Comparison of ENCODE assay signal across 8 mouse cellular contexts in genomic region chr11:117135457-117136290, GRCm38 (mm10). TPM values are rescaled to one million over a fixed set of nuclear protein-coding genes. Genes with fewer than 3 reads are reported as not detected.
DNase-seq lines count a peak whose midpoint lies in the region; ATAC-seq and TF ChIP-seq lines count a peak whose summit lies in the region.
"Had no signal": no experiment of that assay in that cellular context is flagged by ENCODE, and none has a peak within 500 bp of the region (broad histone marks: within the 10 kb centered on the region; RNA-seq: fewer than 3 reads in every experiment).

No protein-coding gene starts in this region.

- no peak overlapping the region for H3K4me3 ChIP-seq in lung, embryonic 16.5 days (ENCODE audit: low read length)
- no peak overlapping the region for H3K4me3 ChIP-seq in forebrain, embryonic 13.5 days
- H3K4me3 ChIP-seq in intestine, embryonic 14.5 days (ENCODE audit: low read depth, low read length): no peak overlapping the region
- no peak overlapping the region for H3K4me3 ChIP-seq in small intestine, adult 2 months (ENCODE audit: low read depth, low read length)

- WGBS in lung, embryonic 16.5 days: 35% methylated on average over 17 of the region's 17 CpGs
- 18% methylated on average over 17 of the region's 17 CpGs for WGBS in forebrain, embryonic 13.5 days
- 37% methylated on average over 17 of the region's 17 CpGs for WGBS in intestine, embryonic 14.5 days
- WGBS in small intestine, adult 2 months: 63% methylated on average over 17 of the region's 17 CpGs

- no peaks in the 10 kb centered on the region for H3K36me3 ChIP-seq in lung, embryonic 16.5 days (ENCODE audit: control insufficient read depth, insufficient read depth, low read length)
- peaks cover 11% of the 10 kb centered on the region for H3K36me3 ChIP-seq in forebrain, embryonic 13.5 days (ENCODE audit: poor library complexity, severe bottlenecking)
- 0 out of 2 replicates have a peak, but pooled peaks cover 2% of the 10 kb centered on the region for H3K36me3 ChIP-seq in intestine, embryonic 14.5 days (ENCODE audit: control insufficient read depth, insufficient read depth, low read length)
- peaks cover 6% of the 10 kb centered on the region; the same call in 1 of the 2 replicates for H3K36me3 ChIP-seq in small intestine, adult 2 months (ENCODE audit: control insufficient read depth, insufficient read depth, low read length)

- H3K27me3 ChIP-seq in lung, embryonic 16.5 days (ENCODE audit: control insufficient read depth, insufficient read depth, low read depth, low read length): no peaks in the 10 kb centered on the region
- H3K27me3 ChIP-seq in forebrain, embryonic 13.5 days: no peaks in the 10 kb centered on the region
- no peaks in the 10 kb centered on the region for H3K27me3 ChIP-seq in intestine, embryonic 14.5 days (replicated peaks; ENCODE audit: control insufficient read depth, insufficient read depth, low read length)
- H3K27me3 ChIP-seq in small intestine, adult 2 months (ENCODE audit: control insufficient read depth, insufficient read depth, low read length): no peaks in the 10 kb centered on the region

- DNase-seq in lung, postnatal 36 days: no peak
- no peak for DNase-seq in intestine, embryonic 14.5 days (ENCODE audit: low spot score)
- DNase-seq in frontal cortex, postnatal 14 days (ENCODE audit: low spot score in 2 of 2): no peak

- peak overlapping the region; percentile 36; the same call in 1 of the 2 replicates for H3K9ac ChIP-seq in lung, embryonic 16.5 days (ENCODE audit: low read length)
- H3K9ac ChIP-seq in forebrain, embryonic 13.5 days: peak overlapping the region; percentile 46; the same call in 1 of the 2 replicates
- H3K9ac ChIP-seq in intestine, embryonic 14.5 days (ENCODE audit: low read length): no peak overlapping the region
- H3K9ac ChIP-seq: liver, embryonic 14.5 days had no signal

- H3K4me2 ChIP-seq in lung, embryonic 16.5 days (ENCODE audit: low read depth, low read length): peak overlapping the region; percentile 22; the same call in 1 of the 2 replicates
- H3K4me2 ChIP-seq in forebrain, embryonic 13.5 days: peak overlapping the region; percentile 40
- H3K4me2 ChIP-seq in intestine, embryonic 14.5 days (ENCODE audit: low read length): peak overlapping the region; percentile 15; the same call in 1 of the 2 replicates

- no peak for TF ChIP-seq CTCF in small intestine, adult 2 months (IDR thresholded peaks at IDR 0.05; ENCODE audit: extremely low read depth, insufficient read length, insufficient replicate concordance, low read depth, low read length)

- no peaks in the 10 kb centered on the region for H3K9me3 ChIP-seq in lung, embryonic 16.5 days (ENCODE audit: control insufficient read depth, low read length)
- no peaks in the 10 kb centered on the region for H3K9me3 ChIP-seq in forebrain, embryonic 13.5 days (replicated peaks)
- H3K9me3 ChIP-seq in intestine, embryonic 14.5 days (ENCODE audit: control insufficient read depth, low read length): no peaks in the 10 kb centered on the region

- TF ChIP-seq POLR2A in small intestine, adult 2 months (IDR thresholded peaks at IDR 0.05; ENCODE audit: low read depth, low read length): no peak

- peak; percentile 53 for ATAC-seq in lung, embryonic 16.5 days (ENCODE audit: low read depth)
- ATAC-seq in forebrain, embryonic 13.5 days: peak; percentile 41; the same call in 1 of the 2 replicates
- no peak for ATAC-seq in intestine, embryonic 14.5 days (replicated peaks; ENCODE audit: low FRiP score, low TSS enrichment, low read depth)
- no peak for ATAC-seq in erythroid progenitor cell, adult 5-6 weeks (replicated peaks; ENCODE audit: low FRiP score, poor library complexity, severe bottlenecking)

- H3K4me1 ChIP-seq in lung, embryonic 16.5 days (replicated peaks; ENCODE audit: control insufficient read depth, insufficient read depth, low read length): peaks cover 25% of the 10 kb centered on the region
- H3K4me1 ChIP-seq in forebrain, embryonic 13.5 days: peaks cover 27% of the 10 kb centered on the region
- H3K4me1 ChIP-seq in intestine, embryonic 14.5 days (replicated peaks; ENCODE audit: control insufficient read depth, insufficient read depth, low read length): peaks cover 31% of the 10 kb centered on the region
- H3K4me1 ChIP-seq in small intestine, adult 2 months (ENCODE audit: control insufficient read depth, insufficient read depth, insufficient read length, low read length): peaks cover 32% of the 10 kb centered on the region

- peak overlapping the region; percentile 90 for H3K27ac ChIP-seq in lung, embryonic 16.5 days (ENCODE audit: low read length)
- peak overlapping the region; percentile 57 for H3K27ac ChIP-seq in forebrain, embryonic 13.5 days
- peak overlapping the region; percentile 54 for H3K27ac ChIP-seq in intestine, embryonic 14.5 days (ENCODE audit: low read depth)
- H3K27ac ChIP-seq in small intestine, adult 2 months (ENCODE audit: insufficient read depth, low read depth, low read length): peak overlapping the region; percentile 96
- H3K27ac ChIP-seq: liver, embryonic 14.5 days had no signal

RNA-seq across cellular contexts. Expression of gene Sec14l1, which starts 20.7 kb away (rescaled TPM):
- 74.5 and 76.5 TPM in 2 replicates for polyA plus RNA-seq in lung, embryonic 16.5 days (2015; fragmentation: Nextera tagmentation; extraction: Ambion mirVana)
- 60.3 and 62.1 TPM in 2 replicates for polyA plus RNA-seq in forebrain, embryonic 13.5 days (2015; fragmentation: Nextera tagmentation; extraction: Ambion mirVana)
- 22.3 and 23.6 TPM in 2 replicates for polyA plus RNA-seq in intestine, embryonic 14.5 days (2014; fragmentation: Nextera tagmentation; extraction: Ambion mirVana)
- 32.6 and 49.2 TPM in 2 replicates for polyA plus RNA-seq in small intestine, adult 2 months (2012; rRNA removed)
- total RNA-seq in erythroid progenitor cell, adult 5-6 weeks (2015; ENCODE audit: low replicate concordance): 27.4 and 32.3 TPM in 2 replicates
- total RNA-seq in erythroid progenitor cell, adult 5-6 weeks (2017; ENCODE audit: low replicate concordance): 41.3 and 44.3 TPM in 2 replicates

Comparison
In these comparisons a context has a peak if more than half of its experiments do, and no peak if none do; other contexts are left out.
1. ATAC-seq: peak in lung, embryonic 16.5 days (single experiment) and forebrain, embryonic 13.5 days (single experiment); none in intestine, embryonic 14.5 days (single experiment) and erythroid progenitor cell, adult 5-6 weeks (single experiment).
2. Peak in every context shown above with its lines, with median percentiles within 50 percentile points of each other: H3K27ac ChIP-seq and H3K4me2 ChIP-seq.